Mouse (Mus musculus) hematopoietic multipotent progenitor cell, adult 10-12 weeks (in vitro differentiated cells): ENCODE measurements around the gene Fam227a. TPM values are rescaled to one million over a fixed set of nuclear protein-coding genes. Genes with fewer than 3 reads are reported as not detected.

Source experiments
- polyA plus RNA-seq: library from polyadenylated mRNA; stranded (reverse); fragments of >175 nt; gene quantifications from 2 replicates; pipeline ENCODE4 v1.2.3, GENCODE M21; 2012; ENCODE audit warnings: low replicate concordance

Fam227a gene
- 0.11 and 0.62 TPM in 2 replicates for polyA plus RNA-seq

DNA sequence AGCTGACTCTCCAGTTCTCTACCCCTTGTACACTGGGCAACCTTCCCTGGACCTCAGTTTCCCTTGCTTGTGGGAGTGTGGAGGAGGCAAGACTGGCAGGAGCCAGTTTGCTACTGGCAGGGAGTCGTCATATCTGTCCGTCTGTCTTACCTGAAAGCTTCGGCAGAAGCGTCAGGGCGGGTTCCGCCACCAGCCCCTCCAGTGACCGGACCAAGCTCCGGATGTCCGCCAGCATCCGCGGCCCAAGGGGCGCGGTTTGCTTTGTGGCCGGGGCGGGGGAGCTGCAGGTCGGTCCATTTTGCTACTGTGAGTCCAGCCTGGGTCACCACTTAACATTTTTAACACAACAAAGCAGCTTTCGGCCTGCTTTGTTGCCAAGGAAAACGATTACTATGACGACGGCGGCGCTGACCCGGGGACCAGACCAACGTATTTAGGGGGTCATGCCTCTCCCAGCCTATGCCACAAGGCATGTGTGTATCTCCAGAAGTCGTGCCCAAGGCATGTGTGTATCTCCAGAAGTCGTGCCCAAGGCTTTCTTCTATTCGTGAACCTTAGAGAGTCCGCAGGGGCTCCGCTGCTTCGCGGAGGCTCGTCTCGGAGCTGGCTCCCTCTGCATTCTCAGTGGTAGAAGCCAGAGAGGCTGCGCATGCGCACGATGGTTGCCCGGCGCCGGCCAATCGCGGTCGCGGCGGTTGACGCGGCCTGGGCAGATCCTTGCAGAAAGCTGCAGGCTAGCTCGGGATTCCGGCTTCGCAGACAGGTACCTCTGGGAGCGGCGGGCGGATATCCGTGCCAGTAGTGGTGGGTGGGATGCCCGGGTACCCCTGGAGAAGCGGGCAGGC lies at the start of gene Fam227a, which contains the start of gene Cby1:
Gene Fam227a, minus strand, starts transcription at position 426 of the 845 bp plus-strand sequence.
Gene Cby1, plus strand, starts transcription at position 669 of the 845 bp plus-strand sequence.

DNA sequence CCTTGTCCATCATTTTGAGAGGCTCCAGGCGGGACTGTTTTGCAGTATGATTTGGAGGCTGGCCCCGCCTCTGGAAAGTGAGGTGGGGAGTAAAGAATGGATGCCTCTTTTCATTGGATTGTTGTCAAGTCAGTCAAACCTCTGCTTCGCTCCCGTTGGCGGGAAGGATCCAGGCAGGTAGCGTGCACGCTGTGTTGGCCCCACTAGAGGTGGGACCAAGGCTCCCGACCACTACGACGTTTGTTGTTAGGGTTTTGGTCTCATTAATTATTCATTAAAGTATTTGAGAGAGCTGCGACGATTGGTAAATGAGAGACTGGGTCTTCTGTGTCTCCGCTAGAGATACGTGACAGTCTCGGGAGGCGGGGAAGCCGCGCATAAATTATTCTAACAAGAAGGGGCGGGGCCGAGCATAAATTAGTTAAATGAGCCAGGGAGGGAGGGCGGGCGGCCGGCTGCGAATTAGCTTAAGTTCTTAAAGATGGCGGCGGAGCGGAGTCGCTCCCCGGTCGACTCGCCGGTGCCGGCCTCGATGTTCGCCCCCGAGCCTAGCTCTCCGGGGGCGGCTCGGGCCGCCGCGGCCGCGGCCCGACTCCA lies 31.8 kb upstream of the Fam227a start, which contains the start of gene Gtpbp1:
Gene Gtpbp1, plus strand, starts transcription at position 420 of the 597 bp plus-strand sequence.

GRCm38 (mm10) chr15:79687646-79688267 lies 29.0 kb upstream of the Fam227a start, which contains the start of gene Josd1:
Josd1 (minus strand) TSS chr15:79687919.

DNA sequence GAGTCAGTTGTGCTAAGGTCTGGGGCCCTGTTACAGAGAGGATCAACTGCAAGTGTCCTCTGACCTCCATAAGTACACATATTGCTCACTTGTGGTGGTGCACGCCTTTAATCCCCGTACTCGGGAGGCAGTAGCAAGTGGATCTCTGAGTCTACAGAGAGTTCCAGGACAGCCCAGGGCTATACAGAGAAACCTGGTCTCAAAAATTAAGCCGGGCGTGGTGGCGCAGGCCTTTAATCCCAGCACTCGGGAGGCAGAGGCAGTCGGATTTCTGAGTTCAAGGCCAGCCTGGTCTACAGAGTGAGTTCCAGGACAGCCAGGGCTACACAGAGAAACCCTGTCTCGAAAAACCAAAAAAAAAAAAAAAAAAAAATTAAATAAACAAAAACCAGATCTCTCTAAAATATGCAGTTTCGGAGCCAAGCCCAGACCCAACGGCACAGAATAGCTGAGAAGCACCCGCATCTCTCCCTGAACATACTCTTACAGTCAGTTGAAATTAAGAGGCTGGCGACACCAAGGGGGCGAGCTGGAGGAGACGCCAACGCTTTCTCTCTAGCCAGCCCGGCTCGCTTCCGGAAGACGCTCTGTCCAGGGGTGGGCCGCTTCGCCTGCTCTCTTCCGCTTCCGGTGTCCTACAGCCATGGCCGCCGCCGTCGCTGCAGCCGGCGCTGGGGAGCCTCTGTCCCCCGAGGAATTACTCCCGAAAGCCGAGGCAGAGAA lies 11.7 kb upstream of the Fam227a start, which contains the start of gene Tomm22:
Gene Tomm22, plus strand, starts transcription at position 613 of the 723 bp plus-strand sequence.

GRCm38 (mm10) chr15:79604990-79605665 lies 53.6 kb downstream of the Fam227a start, which contains the start of gene Dmc1:
Dmc1 (minus strand) TSS chr15:79605109.

Other genes starting within 250 kb of the Fam227a start
- 35.8 and 87.8 TPM in 2 replicates for gene Csnk1e, start 203.4 kb downstream of the Fam227a start, polyA plus RNA-seq
- gene Kcnj4, start 153.7 kb downstream of the Fam227a start, polyA plus RNA-seq, result not detected in 2 replicates
- 0.08 TPM in 1 of 2 replicates, not detected in the other for gene Kdelr3, start 142.5 kb downstream of the Fam227a start, polyA plus RNA-seq
- gene Ddx17, start 112.2 kb downstream of the Fam227a start, polyA plus RNA-seq, result 92.9 and 168 TPM in 2 replicates
- not detected in 2 replicates for gene Dmc1, start 53.8 kb downstream of the Fam227a start, polyA plus RNA-seq
- 33.7 and 37.4 TPM in 2 replicates for gene Cby1, start 243 bp upstream of the Fam227a start, polyA plus RNA-seq
- gene Tomm22, start 11.9 kb upstream of the Fam227a start, polyA plus RNA-seq, result 59.5 and 61.4 TPM in 2 replicates
- 11.0 and 24.6 TPM in 2 replicates for gene Josd1, start 29.0 kb upstream of the Fam227a start, polyA plus RNA-seq
- gene Gtpbp1, start 31.9 kb upstream of the Fam227a start, polyA plus RNA-seq, result 74.4 and 157 TPM in 2 replicates
- 323 and 388 TPM in 2 replicates for gene Sun2, start 83.6 kb upstream of the Fam227a start, polyA plus RNA-seq
- 23.9 and 28.1 TPM in 2 replicates for gene Dnal4, start 118.9 kb upstream of the Fam227a start, polyA plus RNA-seq
- 0.74 and 2.1 TPM in 2 replicates for gene Nptxr, start 145.8 kb upstream of the Fam227a start, polyA plus RNA-seq
- gene Npcd, start 175.3 kb upstream of the Fam227a start, polyA plus RNA-seq, result 0.33 and 3.0 TPM in 2 replicates
- gene Cbx6, start 175.7 kb upstream of the Fam227a start, polyA plus RNA-seq, result 27.1 and 46.2 TPM in 2 replicates
- gene Apobec3, start 232.7 kb upstream of the Fam227a start, polyA plus RNA-seq, result 3.6 and 7.4 TPM in 2 replicates